Mouse (Mus musculus): Measurements from ENCODE around the gene Ptp4a2. TPM values are rescaled to one million over a fixed set of nuclear protein-coding genes. Genes with fewer than 3 reads are reported as not detected.

Gene Ptp4a2
- polyA plus RNA-seq, 1 experiment, result 59.5 TPM

DNA sequence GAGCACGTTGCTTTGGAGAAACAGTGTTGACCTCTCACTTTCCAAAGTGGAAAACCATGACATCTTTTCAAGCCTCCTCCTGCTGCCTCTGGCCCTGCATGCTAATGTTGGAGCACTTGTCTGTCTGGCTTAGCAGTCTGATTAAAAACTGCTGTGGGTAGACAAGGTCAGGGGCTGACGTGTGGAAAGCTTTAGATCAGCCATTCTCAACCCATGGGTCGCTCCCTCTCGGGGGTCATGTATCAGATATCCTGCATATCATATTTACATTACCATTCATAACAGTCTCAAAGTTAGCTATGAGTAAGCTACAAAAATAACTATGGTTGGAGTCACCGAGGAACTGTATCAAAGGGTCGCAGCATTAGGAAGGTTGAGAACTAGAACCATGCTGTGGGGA is 57.2 kb downstream of the Ptp4a2 start:
- no peak overlapping the region for H3K4me3 ChIP-seq (ENCODE audit: control insufficient read depth, insufficient read depth, low read length)
- WGBS, result 87% methylated on average over 6 of the region's 6 CpGs
- no peak overlapping the region for H3K27ac ChIP-seq (ENCODE audit: control insufficient read depth, insufficient read depth, low read length)
- DNase-seq, result no peak
- no peaks in the 10 kb centered on the region for H3K36me3 ChIP-seq (ENCODE audit: control insufficient read depth, insufficient read depth, low read length)
- H3K27me3 ChIP-seq (ENCODE audit: control insufficient read depth, insufficient read depth, low read length), result no peaks in the 10 kb centered on the region
- TF ChIP-seq POLR2A (IDR thresholded peaks at IDR 0.05; ENCODE audit: control insufficient read depth, extremely low read depth, insufficient read depth, low read length, poor library complexity), result no peak
- TF ChIP-seq CTCF (IDR thresholded peaks at IDR 0.05; ENCODE audit: borderline replicate concordance, control insufficient read depth, extremely low read depth, insufficient read depth, low read length, poor library complexity), result no peak
- no peaks in the 10 kb centered on the region for H3K4me1 ChIP-seq (replicated peaks; ENCODE audit: control insufficient read depth, insufficient read depth, low read length)

DNA sequence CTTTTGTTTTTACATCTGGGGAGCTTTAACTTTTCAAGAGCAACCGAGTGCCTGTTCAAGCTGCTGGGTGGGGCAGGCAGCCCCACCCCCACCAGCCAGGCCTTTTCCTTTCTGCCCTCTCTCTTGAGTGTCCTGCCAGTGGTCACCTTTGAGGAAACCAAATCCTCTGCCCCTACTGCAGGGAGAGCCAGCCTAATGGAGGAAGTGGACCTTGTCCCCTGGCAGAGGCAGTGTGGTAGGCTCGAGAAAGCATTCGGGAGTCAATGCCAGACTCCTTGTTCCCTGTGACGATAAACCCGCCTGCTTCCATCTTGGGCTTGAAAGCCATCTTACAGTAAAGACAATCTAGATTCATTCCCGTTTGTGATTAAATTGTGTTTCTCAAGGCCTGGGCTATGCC is 59.5 kb downstream of the Ptp4a2 start:
- TF ChIP-seq POLR2A (IDR thresholded peaks at IDR 0.05; ENCODE audit: control insufficient read depth, extremely low read depth, insufficient read depth, low read length, poor library complexity) (no peak), CTCF (IDR thresholded peaks at IDR 0.05; ENCODE audit: borderline replicate concordance, control insufficient read depth, extremely low read depth, insufficient read depth, low read length, poor library complexity) (no peak)
- H3K27ac ChIP-seq (ENCODE audit: control insufficient read depth, insufficient read depth, low read length), result no peak overlapping the region
- no peak overlapping the region for H3K4me3 ChIP-seq (ENCODE audit: control insufficient read depth, insufficient read depth, low read length)

DNA sequence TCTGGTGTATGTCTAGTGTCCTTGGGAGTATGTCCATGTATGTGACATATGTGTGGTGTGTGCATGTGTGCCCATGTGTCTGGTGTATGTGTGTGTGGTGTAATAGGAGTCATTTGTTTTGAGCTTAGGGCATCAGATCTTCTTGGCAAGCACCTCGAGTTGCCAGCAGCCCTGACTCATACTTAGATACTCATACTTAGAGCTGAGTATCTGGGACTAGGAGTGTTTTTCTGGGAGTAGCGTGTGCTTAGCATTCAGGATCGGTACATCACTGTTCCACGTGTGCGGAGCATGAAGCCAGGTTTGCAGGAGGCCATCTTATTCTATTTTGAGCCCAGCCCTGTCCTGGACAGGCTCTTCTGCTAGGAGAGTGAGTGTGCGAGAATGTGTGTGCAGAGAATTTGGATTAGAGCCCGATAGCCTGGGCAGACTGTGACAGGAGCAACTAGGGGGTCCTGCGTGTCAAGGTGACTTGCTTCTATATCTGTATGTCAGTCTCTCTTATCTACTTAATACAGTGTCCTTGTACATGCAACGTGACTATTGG is 61.4 kb downstream of the Ptp4a2 start:
- 92% methylated on average over 9 of the region's 9 CpGs for WGBS
- no peaks in the 10 kb centered on the region for H3K36me3 ChIP-seq (ENCODE audit: control insufficient read depth, insufficient read depth, low read length)
- H3K27ac ChIP-seq (ENCODE audit: control insufficient read depth, insufficient read depth, low read length), result no peak overlapping the region
- no peak overlapping the region for H3K4me3 ChIP-seq (ENCODE audit: control insufficient read depth, insufficient read depth, low read length)
- DNase-seq, result no peak
- TF ChIP-seq CTCF (IDR thresholded peaks at IDR 0.05; ENCODE audit: borderline replicate concordance, control insufficient read depth, extremely low read depth, insufficient read depth, low read length, poor library complexity), result no peak
- TF ChIP-seq POLR2A (IDR thresholded peaks at IDR 0.05; ENCODE audit: control insufficient read depth, extremely low read depth, insufficient read depth, low read length, poor library complexity), result no peak
- H3K27me3 ChIP-seq (ENCODE audit: control insufficient read depth, insufficient read depth, low read length), result no peaks in the 10 kb centered on the region
- H3K4me1 ChIP-seq (replicated peaks; ENCODE audit: control insufficient read depth, insufficient read depth, low read length), result peaks cover 5% of the 10 kb centered on the region

More for the DNA sequence above, 59.5 kb downstream of the Ptp4a2 start:
- Histone ChIP-seq H3K27me3 (ENCODE audit: control insufficient read depth, insufficient read depth, low read length) (no peaks in the 10 kb centered on the region), H3K36me3 (ENCODE audit: control insufficient read depth, insufficient read depth, low read length) (no peaks in the 10 kb centered on the region), H3K4me1 (replicated peaks; ENCODE audit: control insufficient read depth, insufficient read depth, low read length) (no peaks in the 10 kb centered on the region)
- no peak for DNase-seq
- WGBS, result 97% methylated on average over 6 of the region's 6 CpGs

DNA sequence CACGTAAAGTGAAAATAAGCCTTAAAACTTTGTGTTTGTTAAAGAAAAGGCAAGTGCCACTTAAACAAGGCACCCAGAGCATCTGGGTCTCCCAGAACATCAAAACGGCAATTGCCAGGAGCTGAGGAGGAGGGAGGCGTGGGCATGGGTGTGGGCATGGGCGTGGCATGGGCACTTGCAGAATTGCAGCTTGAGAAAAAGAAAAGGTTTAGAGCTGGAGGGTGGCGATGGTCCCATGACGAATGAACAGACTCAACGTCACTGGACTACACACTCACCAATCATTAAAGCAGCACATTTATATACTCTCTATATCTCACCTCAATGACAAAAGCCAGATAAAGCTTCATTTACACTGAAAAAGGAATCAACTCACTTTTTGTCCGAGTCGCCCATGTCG is 63.8 kb downstream of the Ptp4a2 start:
- 94% methylated on average over 10 of the region's 10 CpGs for WGBS
- Histone ChIP-seq H3K4me3 (ENCODE audit: control insufficient read depth, insufficient read depth, low read length) (no peak overlapping the region), H3K4me1 (replicated peaks; ENCODE audit: control insufficient read depth, insufficient read depth, low read length) (peaks cover 11% of the 10 kb centered on the region), H3K36me3 (ENCODE audit: control insufficient read depth, insufficient read depth, low read length) (no peaks in the 10 kb centered on the region), H3K27me3 (ENCODE audit: control insufficient read depth, insufficient read depth, low read length) (no peaks in the 10 kb centered on the region), H3K27ac (ENCODE audit: control insufficient read depth, insufficient read depth, low read length) (no peak overlapping the region)
- no peak for DNase-seq
- TF ChIP-seq POLR2A (IDR thresholded peaks at IDR 0.05; ENCODE audit: control insufficient read depth, extremely low read depth, insufficient read depth, low read length, poor library complexity) (no peak), CTCF (IDR thresholded peaks at IDR 0.05; ENCODE audit: borderline replicate concordance, control insufficient read depth, extremely low read depth, insufficient read depth, low read length, poor library complexity) (no peak)

DNA sequence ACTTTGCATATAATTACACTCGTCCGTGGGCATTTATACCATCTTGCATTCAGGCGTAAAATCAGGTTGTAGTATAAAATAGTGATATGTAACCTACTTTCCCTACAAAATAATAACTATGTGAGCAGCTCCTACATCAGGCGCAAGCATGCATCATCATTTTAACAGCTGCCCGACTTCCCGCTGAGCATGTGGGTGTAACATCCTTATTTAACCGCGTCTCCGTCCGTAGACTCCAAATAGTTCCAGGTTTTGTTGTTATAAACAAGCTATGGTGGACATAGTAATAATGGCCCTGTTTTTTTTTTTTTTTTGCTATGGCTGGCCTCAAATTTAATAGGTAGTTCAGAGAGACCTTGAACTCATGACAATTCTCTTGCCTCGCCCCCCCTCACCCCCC is 64.4 kb downstream of the Ptp4a2 start:
- H3K27ac ChIP-seq (ENCODE audit: control insufficient read depth, insufficient read depth, low read length), result no peak overlapping the region
- H3K4me1 ChIP-seq (replicated peaks; ENCODE audit: control insufficient read depth, insufficient read depth, low read length), result peaks cover 11% of the 10 kb centered on the region
- no peaks in the 10 kb centered on the region for H3K27me3 ChIP-seq (ENCODE audit: control insufficient read depth, insufficient read depth, low read length)
- WGBS, result 97% methylated on average over 11 of the region's 11 CpGs
- no peak for TF ChIP-seq CTCF (IDR thresholded peaks at IDR 0.05; ENCODE audit: borderline replicate concordance, control insufficient read depth, extremely low read depth, insufficient read depth, low read length, poor library complexity)
- TF ChIP-seq POLR2A (IDR thresholded peaks at IDR 0.05; ENCODE audit: control insufficient read depth, extremely low read depth, insufficient read depth, low read length, poor library complexity), result no peak
- H3K4me3 ChIP-seq (ENCODE audit: control insufficient read depth, insufficient read depth, low read length), result no peak overlapping the region
- H3K36me3 ChIP-seq (ENCODE audit: control insufficient read depth, insufficient read depth, low read length), result no peaks in the 10 kb centered on the region
- DNase-seq, result no peak

DNA sequence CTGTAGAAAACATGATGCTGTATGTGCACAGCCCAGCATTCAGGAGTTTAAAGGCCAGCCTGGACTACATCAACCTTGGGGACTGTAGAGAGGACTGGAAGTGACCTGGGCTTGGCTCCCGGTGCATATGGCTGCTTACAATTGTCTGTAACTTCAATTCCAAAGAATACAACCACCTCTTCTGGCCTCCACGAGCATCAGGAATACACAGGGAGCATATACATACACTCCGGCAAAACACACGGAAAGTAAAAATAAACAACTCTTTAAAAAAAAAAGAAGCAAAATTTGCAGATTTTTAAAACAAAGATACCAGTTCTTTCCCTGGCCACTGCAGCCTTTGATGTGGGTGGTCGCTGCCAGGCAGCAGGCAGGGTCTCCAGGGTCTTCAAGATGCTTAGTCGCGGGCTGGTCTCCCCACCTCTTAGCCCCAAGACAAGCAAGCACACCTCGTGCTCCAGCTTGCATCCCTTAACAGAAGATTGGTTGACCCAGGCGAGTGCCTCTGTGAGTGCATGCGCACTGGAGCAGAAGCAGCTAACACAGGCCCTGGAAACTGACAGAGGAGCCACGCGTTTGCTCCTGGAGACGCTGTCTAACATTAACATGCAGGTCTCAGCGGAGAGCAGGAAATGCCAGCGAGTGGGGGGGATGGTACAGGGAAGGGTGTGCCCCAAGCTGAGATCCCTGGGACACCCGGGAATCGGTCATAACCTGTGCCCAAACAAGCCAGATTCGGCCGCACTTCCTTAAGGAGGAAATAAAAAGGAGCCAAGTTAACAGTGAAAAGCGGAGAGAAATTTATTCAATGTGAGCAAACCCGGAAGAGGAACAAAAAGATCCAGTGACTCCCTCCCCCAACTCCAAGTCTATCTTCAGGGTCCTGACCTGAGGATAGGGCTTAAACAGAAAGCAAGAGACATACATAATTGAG is 66.1 kb downstream of the Ptp4a2 start:
- peak overlapping the region; percentile 92 for H3K27ac ChIP-seq (ENCODE audit: control insufficient read depth, insufficient read depth, low read length)
- H3K36me3 ChIP-seq (ENCODE audit: control insufficient read depth, insufficient read depth, low read length), result no peaks in the 10 kb centered on the region
- no peaks in the 10 kb centered on the region for H3K27me3 ChIP-seq (ENCODE audit: control insufficient read depth, insufficient read depth, low read length)
- H3K4me1 ChIP-seq (replicated peaks; ENCODE audit: control insufficient read depth, insufficient read depth, low read length), result peaks cover 16% of the 10 kb centered on the region
- peak overlapping the region; percentile 68 for H3K4me3 ChIP-seq (ENCODE audit: control insufficient read depth, insufficient read depth, low read length)
- DNase-seq, result peak; percentile 78
- 19% methylated on average over 21 of the region's 21 CpGs for WGBS
- peak; percentile 81 for TF ChIP-seq POLR2A (IDR thresholded peaks at IDR 0.05; ENCODE audit: control insufficient read depth, extremely low read depth, insufficient read depth, low read length, poor library complexity)
- TF ChIP-seq CTCF (IDR thresholded peaks at IDR 0.05; ENCODE audit: borderline replicate concordance, control insufficient read depth, extremely low read depth, insufficient read depth, low read length, poor library complexity), result 0 out of 2 replicates have a peak, but pooled peaks have one; percentile 30

Data from thymus, adult 2 months (tissue).